Mouse (Mus musculus): ENCODE results near the gene 4933407L21Rik.

Gene 4933407L21Rik

GRCm38 (mm10) chr1:85936265-85936664, 8.0 kb downstream of the 4933407L21Rik start:
- CTCF ChIA-PET = interaction anchor here in 3 of 4 experiments (0.6 to 1.5 kb wide), 8 partner anchors 23 to 493 kb away, joined by 3 to 10 read pairs (median 4); no protein-coding TSS in a partner anchor
- POLR2A ChIA-PET = interaction anchor here in 2 of 4 experiments (0.6 to 1.1 kb wide), 2 partner anchors 123 to 267 kb away, joined by 3 to 4 read pairs; no protein-coding TSS in a partner anchor

DNA sequence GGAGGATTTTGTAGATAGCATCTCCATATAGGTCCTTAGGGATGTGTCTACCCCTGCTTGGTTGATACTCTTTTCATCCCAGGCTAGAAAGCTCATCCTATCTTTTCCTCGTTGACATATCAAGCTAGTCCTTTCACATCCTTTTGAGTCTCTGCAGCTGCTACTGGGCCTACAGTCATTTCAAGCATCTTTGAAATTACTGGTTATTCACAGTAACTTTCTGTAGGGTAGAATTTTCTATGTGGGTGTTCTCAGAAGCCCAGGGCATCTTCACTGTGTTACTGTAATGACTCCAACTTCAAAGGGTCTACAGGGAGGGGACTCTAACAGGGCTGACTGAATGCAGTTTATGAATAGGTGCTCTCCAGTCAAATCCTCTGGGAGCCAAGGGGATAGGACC, 9.0 kb downstream of the 4933407L21Rik start:
- ChIA-PET POLR2A (interaction anchor here in 1 of 4 experiments (1.1 kb wide), 1 partner anchor 27 kb away, joined by 3 read pairs; no protein-coding TSS in a partner anchor), CTCF (interaction anchor here in 1 of 4 experiments (0.7 kb wide), 1 partner anchor 69 kb away, joined by 3 read pairs; no protein-coding TSS in a partner anchor)

- CTCF ChIA-PET = interaction anchor here in 1 of 4 experiments (1.1 kb wide), 1 partner anchor 65 kb away, joined by 3 read pairs; no protein-coding TSS in a partner anchor
- POLR2A ChIA-PET = no interaction called here
Measured at GRCm38 (mm10) chr1:85942318-85942717, 14.0 kb downstream of the 4933407L21Rik start.

GRCm38 (mm10) chr1:85949085-85949684, 20.9 kb downstream of the 4933407L21Rik start:
- ChIA-PET POLR2A (no interaction called here), CTCF (no interaction called here)

GRCm38 (mm10) chr1:85955150-85955549, 26.9 kb downstream of the 4933407L21Rik start:
- POLR2A ChIA-PET = interaction anchor here in 1 of 4 experiments (1.3 kb wide), 1 partner anchor 12 kb away, joined by 3 read pairs; no protein-coding TSS in a partner anchor
- CTCF ChIA-PET = no interaction called here

- CTCF ChIA-PET = interaction anchor here in 1 of 4 experiments (1.3 kb wide), 1 partner anchor 22 kb away, joined by 3 read pairs; no protein-coding TSS in a partner anchor
- POLR2A ChIA-PET = interaction anchor here in 2 of 4 experiments (0.6 to 1.0 kb wide), 2 partner anchors 24 to 129 kb away, joined by 3 to 4 read pairs; no protein-coding TSS in a partner anchor
Measured at GRCm38 (mm10) chr1:85957290-85957689, 29.0 kb downstream of the 4933407L21Rik start.

- ChIA-PET POLR2A (interaction anchor here in 2 of 4 experiments (0.6 to 1.8 kb wide), 3 partner anchors 13 to 128 kb away, joined by 3 to 4 read pairs (median 4); no protein-coding TSS in a partner anchor), CTCF (interaction anchor here in 1 of 4 experiments (1.3 kb wide), 1 partner anchor 23 kb away, joined by 3 read pairs; no protein-coding TSS in a partner anchor)
Measured at GRCm38 (mm10) chr1:85957942-85958619, 29.8 kb downstream of the 4933407L21Rik start.

GRCm38 (mm10) chr1:85959129-85959888, 31.0 kb downstream of the 4933407L21Rik start:
- ChIA-PET CTCF (interaction anchor here in 1 of 4 experiments (1.1 kb wide), 1 partner anchor 23 kb away, joined by 3 read pairs; no protein-coding TSS in a partner anchor), POLR2A (interaction anchor here in 1 of 4 experiments (0.6 to 1.8 kb wide), 3 partner anchors 14 to 72 kb away, joined by 3 to 4 read pairs (median 3); no protein-coding TSS in a partner anchor)

GRCm38 (mm10) chr1:85959889-85960276, 31.6 kb downstream of the 4933407L21Rik start:
- CTCF ChIA-PET = interaction anchor here in 1 of 4 experiments (1.1 kb wide), 1 partner anchor 24 kb away, joined by 3 read pairs; no protein-coding TSS in a partner anchor
- POLR2A ChIA-PET = interaction anchor here in 1 of 4 experiments (1.8 kb wide), 1 partner anchor 15 kb away, joined by 4 read pairs; no protein-coding TSS in a partner anchor

GRCm38 (mm10) chr1:85960873-85961272, 32.6 kb downstream of the 4933407L21Rik start, which contains the start of gene Gpr55:
Gene Gpr55, minus strand, starts transcription at chr1:85961007.
- ChIA-PET POLR2A (interaction anchor here in 1 of 4 experiments (0.5 to 0.6 kb wide), 2 partner anchors 194 to 329 kb away, joined by 3 read pairs; partner anchors contain the start of gene Armc9), CTCF (no interaction called here)

DNA sequence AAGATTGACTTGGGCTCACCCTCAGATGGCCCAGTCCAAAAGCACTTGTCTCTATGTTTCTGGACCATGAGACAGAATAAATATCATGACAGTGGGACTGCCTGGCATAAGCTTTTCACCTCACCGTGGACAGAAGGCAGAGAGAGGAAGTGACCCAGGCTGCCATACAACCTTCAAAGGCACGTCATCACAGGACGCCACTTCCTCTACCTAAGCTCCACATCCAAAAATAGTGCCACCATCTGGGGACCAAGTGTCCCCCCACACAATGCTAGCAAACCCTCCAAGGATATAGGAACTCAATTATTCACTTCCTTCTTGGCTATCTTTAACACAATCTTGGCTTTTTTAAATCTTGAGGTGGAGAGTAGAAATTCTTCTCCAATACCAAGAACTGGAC, 33.8 kb downstream of the 4933407L21Rik start:
- CTCF ChIA-PET = interaction anchor here in 3 of 4 experiments (0.6 to 1.5 kb wide), 3 partner anchors 45 to 832 kb away, joined by 3 to 4 read pairs (median 3); no protein-coding TSS in a partner anchor
- POLR2A ChIA-PET = interaction anchor here in 1 of 4 experiments (0.5 kb wide), 1 partner anchor 395 kb away, joined by 3 read pairs; no protein-coding TSS in a partner anchor

GRCm38 (mm10) chr1:85965856-85966255, 37.6 kb downstream of the 4933407L21Rik start:
- ChIA-PET CTCF (interaction anchor here in 3 of 4 experiments (0.6 to 0.9 kb wide), 3 partner anchors 10 to 1188 kb away, joined by 3 to 4 read pairs (median 3); no protein-coding TSS in a partner anchor), POLR2A (interaction anchor here in 3 of 4 experiments (0.6 to 1.7 kb wide), 5 partner anchors 10 to 1127 kb away, joined by 3 to 4 read pairs (median 3); no protein-coding TSS in a partner anchor)

GRCm38 (mm10) chr1:85969081-85969480, 40.8 kb downstream of the 4933407L21Rik start:
- POLR2A ChIA-PET = no interaction called here
- CTCF ChIA-PET = no interaction called here

DNA sequence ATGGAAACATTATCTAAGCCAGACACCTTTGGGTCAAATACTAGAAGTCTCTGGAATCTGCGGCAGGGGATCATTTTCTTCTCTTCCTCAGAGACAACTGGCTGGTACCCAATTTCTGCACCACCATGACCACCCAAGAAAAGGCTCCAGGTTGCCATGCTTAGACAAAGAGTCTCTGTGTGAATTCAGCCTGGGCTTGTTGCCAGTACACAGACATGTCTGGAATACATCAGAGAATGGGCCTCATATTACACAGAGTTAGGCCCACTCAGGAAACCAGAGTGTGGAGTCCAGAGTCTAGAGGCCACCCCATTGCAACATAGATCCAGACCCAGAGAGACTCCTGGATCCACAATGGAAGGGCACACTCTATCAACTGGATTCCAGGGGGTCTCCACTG, 41.2 kb downstream of the 4933407L21Rik start:
- ChIA-PET POLR2A (interaction anchor here in 1 of 4 experiments (0.6 kb wide), 1 partner anchor 113 kb away, joined by 3 read pairs; no protein-coding TSS in a partner anchor), CTCF (no interaction called here)

GRCm38 (mm10) chr1:85971070-85971469, 42.8 kb downstream of the 4933407L21Rik start:
- ChIA-PET POLR2A (no interaction called here), CTCF (no interaction called here)

GRCm38 (mm10) chr1:85972341-85972740, 44.1 kb downstream of the 4933407L21Rik start:
- POLR2A ChIA-PET = no interaction called here
- CTCF ChIA-PET = interaction anchor here in 1 of 4 experiments (1.2 kb wide), 1 partner anchor 37 kb away, joined by 4 read pairs; no protein-coding TSS in a partner anchor

- ChIA-PET CTCF (no interaction called here), POLR2A (no interaction called here)
Measured at GRCm38 (mm10) chr1:85973468-85973877, 45.2 kb downstream of the 4933407L21Rik start.

DNA sequence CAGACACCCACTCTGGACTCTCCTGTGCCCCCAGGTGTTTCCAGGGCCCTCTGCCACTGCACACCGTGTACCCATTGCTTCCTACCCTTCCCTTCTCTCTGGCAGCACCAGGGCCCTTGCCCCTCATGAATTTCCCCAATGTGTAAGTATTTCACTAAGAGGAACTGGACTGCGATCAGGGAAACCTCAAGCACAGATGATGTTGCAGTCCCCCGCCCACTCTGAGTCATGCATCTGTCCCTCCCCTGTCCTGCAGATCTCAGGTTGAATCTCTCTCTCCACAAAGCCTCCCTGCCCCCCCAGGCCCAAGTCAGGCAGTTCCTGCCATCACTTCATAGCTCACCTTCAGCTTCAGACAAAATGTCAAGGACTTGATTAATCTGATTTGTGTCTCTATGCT, 49.4 kb downstream of the 4933407L21Rik start:
- POLR2A ChIA-PET = no interaction called here
- CTCF ChIA-PET = no interaction called here
